23 mouse cellular contexts compared by ENCODE assay signal in the genomic region with DNA sequence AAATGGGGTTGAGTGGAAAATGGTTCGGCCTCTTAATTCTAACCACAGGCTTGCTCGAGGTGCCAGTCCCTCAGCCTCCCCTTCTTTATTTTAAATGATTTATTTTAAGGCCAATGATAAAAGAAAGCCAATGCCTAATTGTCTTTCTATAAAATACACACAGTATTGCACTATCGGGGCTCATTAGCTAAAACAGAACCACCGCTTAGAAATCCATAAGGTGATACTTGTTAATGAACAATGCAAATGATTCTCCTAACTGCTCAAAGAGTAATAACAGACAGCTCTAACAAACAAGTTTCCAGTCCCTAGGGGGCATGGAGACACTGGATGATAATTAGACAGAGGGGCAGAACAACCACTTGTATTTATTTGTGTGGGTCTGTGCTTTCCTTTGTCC. TPM values are rescaled to one million over a fixed set of nuclear protein-coding genes. Genes with fewer than 3 reads are reported as not detected.
DNase-seq lines count a peak whose midpoint lies in the region; ATAC-seq and TF ChIP-seq lines count a peak whose summit lies in the region.
"Had no signal": no experiment of that assay in that cellular context is flagged by ENCODE, and none has a peak within 500 bp of the region (broad histone marks: within the 10 kb centered on the region; RNA-seq: fewer than 3 reads in every experiment).

No protein-coding gene starts in this region.

- no peaks in the 10 kb centered on the region for H3K9me3 ChIP-seq in embryonic facial prominence, embryonic 14.5 days (ENCODE audit: control insufficient read depth, low read length)
- H3K9me3 ChIP-seq in embryonic facial prominence, embryonic 10.5 days: no peaks in the 10 kb centered on the region
- H3K9me3 ChIP-seq in midbrain, postnatal 0 days (ENCODE audit: low read length): no peaks in the 10 kb centered on the region
- H3K9me3 ChIP-seq in midbrain, embryonic 13.5 days: no peaks in the 10 kb centered on the region
- H3K9me3 ChIP-seq: embryonic facial prominence, embryonic 13.5 days; forebrain, embryonic 13.5 days; forebrain, embryonic 15.5 days; G1E had no signal

- 0 out of 2 replicates have a peak, but pooled peaks cover 3% of the 10 kb centered on the region for H3K27me3 ChIP-seq in embryonic facial prominence, embryonic 14.5 days (replicated peaks; ENCODE audit: control insufficient read depth, insufficient read depth, low read length)
- no peaks in the 10 kb centered on the region for H3K27me3 ChIP-seq in embryonic facial prominence, embryonic 10.5 days (replicated peaks; ENCODE audit: low read depth, poor library complexity, severe bottlenecking)
- H3K27me3 ChIP-seq in midbrain, postnatal 0 days (ENCODE audit: insufficient read depth, low read length): no peaks in the 10 kb centered on the region
- no peaks in the 10 kb centered on the region for H3K27me3 ChIP-seq in midbrain, embryonic 13.5 days
- H3K27me3 ChIP-seq: CH12.LX; embryonic facial prominence, embryonic 13.5 days; forebrain, embryonic 15.5 days; Patski had no signal

- no peak overlapping the region for H3K4me2 ChIP-seq in embryonic facial prominence, embryonic 14.5 days (ENCODE audit: low read depth, low read length)
- H3K4me2 ChIP-seq in midbrain, postnatal 0 days (ENCODE audit: low read depth, low read length, poor library complexity, severe bottlenecking): no peak overlapping the region
- no peak overlapping the region for H3K4me2 ChIP-seq in midbrain, embryonic 13.5 days (replicated peaks)
- H3K4me2 ChIP-seq: embryonic facial prominence, embryonic 13.5 days; forebrain, embryonic 13.5 days; forebrain, embryonic 15.5 days had no signal

- H3K9ac ChIP-seq in embryonic facial prominence, embryonic 14.5 days (ENCODE audit: low read depth, low read length): no peak overlapping the region
- no peak overlapping the region for H3K9ac ChIP-seq in midbrain, postnatal 0 days (replicated peaks; ENCODE audit: low read length, poor library complexity, severe bottlenecking)
- H3K9ac ChIP-seq in midbrain, embryonic 13.5 days (replicated peaks): no peak overlapping the region
- H3K9ac ChIP-seq: embryonic facial prominence, embryonic 13.5 days; forebrain, embryonic 13.5 days; forebrain, embryonic 15.5 days; forebrain, postnatal 0 days had no signal

- no peak overlapping the region for H3K4me3 ChIP-seq in embryonic facial prominence, embryonic 14.5 days (ENCODE audit: low read depth, low read length)
- H3K4me3 ChIP-seq in embryonic facial prominence, embryonic 10.5 days: no peak overlapping the region
- H3K4me3 ChIP-seq in midbrain, postnatal 0 days (ENCODE audit: low read depth, low read length): no peak overlapping the region
- no peak overlapping the region for H3K4me3 ChIP-seq in midbrain, embryonic 13.5 days (replicated peaks)
- H3K4me3 ChIP-seq: embryonic facial prominence, embryonic 13.5 days; forebrain, embryonic 13.5 days; forebrain, embryonic 15.5 days had no signal

- TF ChIP-seq CTCF in midbrain, postnatal 0 days (IDR thresholded peaks at IDR 0.05): no peak
- TF ChIP-seq CTCF in brain, embryonic 14.5 days (IDR thresholded peaks at IDR 0.05; ENCODE audit: borderline replicate concordance, extremely low read depth, insufficient read depth, insufficient read length): no peak

- DNase-seq in embryonic facial prominence, embryonic 14.5 days (ENCODE audit: low spot score): peak; percentile 40
- no peak for DNase-seq in embryonic facial prominence, embryonic 10.5 days (ENCODE audit: low spot score)
- DNase-seq in midbrain, postnatal 0 days (ENCODE audit: low spot score): peak; percentile 27
- DNase-seq in brain, embryonic 14.5 days (ENCODE audit: low read depth): peak; percentile 6
- DNase-seq in adrenal gland, postnatal 14 days: no peak
- DNase-seq: adrenal gland, adult 8-10 months; adrenal gland, postnatal 25 days; B cell, adult 2 months; cerebellum, adult 11-12 months; cerebellum, adult 2 months; cerebellum, adult 9-10 months; cerebellum, postnatal 10 days; cerebellum, postnatal 25 days; forebrain, postnatal 0 days had no signal

- peak; percentile 67; the same call in 1 of the 2 replicates for ATAC-seq in embryonic facial prominence, embryonic 14.5 days (ENCODE audit: low read depth)
- no peak for ATAC-seq in midbrain, postnatal 0 days (ENCODE audit: low FRiP score)
- ATAC-seq in midbrain, embryonic 13.5 days: no peak
- ATAC-seq: activated CD4-positive, CD25-positive, alpha-beta regulatory T cell, adult 4 months; CD4-positive, CD25-positive, alpha-beta regulatory T cell, adult 4 months; forebrain, embryonic 13.5 days; forebrain, embryonic 15.5 days; forebrain, postnatal 0 days; Patski had no signal

- no peaks in the 10 kb centered on the region for H3K4me1 ChIP-seq in embryonic facial prominence, embryonic 14.5 days (ENCODE audit: control insufficient read depth, insufficient read depth, low read length)
- H3K4me1 ChIP-seq in embryonic facial prominence, embryonic 10.5 days: peaks cover 2% of the 10 kb centered on the region
- H3K4me1 ChIP-seq in midbrain, postnatal 0 days (ENCODE audit: insufficient read depth, low read length): no peaks in the 10 kb centered on the region
- no peaks in the 10 kb centered on the region for H3K4me1 ChIP-seq in midbrain, embryonic 13.5 days (replicated peaks)
- H3K4me1 ChIP-seq: embryonic facial prominence, embryonic 13.5 days; forebrain, embryonic 13.5 days; forebrain, embryonic 15.5 days had no signal

- no peak for TF ChIP-seq POLR2A in brain, embryonic 14.5 days (IDR thresholded peaks at IDR 0.05; ENCODE audit: borderline replicate concordance, extremely low read depth, insufficient read depth, insufficient read length, poor library complexity, severe bottlenecking)

- H3K27ac ChIP-seq in embryonic facial prominence, embryonic 14.5 days (replicated peaks; ENCODE audit: low read depth, low read length): no peak overlapping the region
- no peak overlapping the region for H3K27ac ChIP-seq in embryonic facial prominence, embryonic 10.5 days (replicated peaks)
- no peak overlapping the region for H3K27ac ChIP-seq in midbrain, postnatal 0 days (ENCODE audit: low read depth, low read length)
- no peak overlapping the region for H3K27ac ChIP-seq in midbrain, embryonic 13.5 days
- H3K27ac ChIP-seq: embryonic facial prominence, embryonic 13.5 days; forebrain, embryonic 13.5 days; forebrain, embryonic 15.5 days had no signal

- no peaks in the 10 kb centered on the region for H3K36me3 ChIP-seq in embryonic facial prominence, embryonic 14.5 days (ENCODE audit: control insufficient read depth, insufficient read depth, low read length)
- no peaks in the 10 kb centered on the region for H3K36me3 ChIP-seq in embryonic facial prominence, embryonic 10.5 days (replicated peaks)
- H3K36me3 ChIP-seq in midbrain, postnatal 0 days (ENCODE audit: insufficient read depth, low read length): no peaks in the 10 kb centered on the region
- H3K36me3 ChIP-seq in midbrain, embryonic 13.5 days: no peaks in the 10 kb centered on the region
- H3K36me3 ChIP-seq: embryonic facial prominence, embryonic 13.5 days; forebrain, embryonic 15.5 days; G1E had no signal

- 80% methylated on average over 4 of the region's 4 CpGs for WGBS in embryonic facial prominence, embryonic 14.5 days
- 87% methylated on average over 4 of the region's 4 CpGs for WGBS in embryonic facial prominence, embryonic 10.5 days
- WGBS in midbrain, postnatal 0 days: 82% methylated on average over 4 of the region's 4 CpGs
- 85% methylated on average over 4 of the region's 4 CpGs for WGBS in midbrain, embryonic 13.5 days

RNA-seq across cellular contexts. Expression of a gene that starts 58.8 kb away (rescaled TPM):
- 6.9 and 7.5 TPM in 2 replicates for polyA plus RNA-seq in embryonic facial prominence, embryonic 14.5 days (2014; fragmentation: Nextera tagmentation; extraction: Ambion mirVana)
- 8.0 and 12.1 TPM in 2 replicates for polyA plus RNA-seq in embryonic facial prominence, embryonic 10.5 days (2016; fragmentation: Nextera tagmentation; extraction: Ambion mirVana)
- total RNA-seq in midbrain, postnatal 0 days (2014; rRNA removed): 6.1 and 6.6 TPM in 2 replicates
- polyA plus RNA-seq in midbrain, postnatal 0 days (2015; fragmentation: Nextera tagmentation; extraction: Ambion mirVana): 10.3 and 10.5 TPM in 2 replicates
- polyA plus RNA-seq in midbrain, embryonic 13.5 days (2015; fragmentation: Nextera tagmentation; extraction: Ambion mirVana): 16.3 and 20.3 TPM in 2 replicates
- 17.7 and 20.7 TPM in 2 replicates for polyA plus RNA-seq in brain, embryonic 14.5 days (2012; rRNA removed)
- not detected in 2 replicates for total RNA-seq in adrenal gland, postnatal 14 days (2021)
- total RNA-seq: adrenal gland, postnatal 25 days; CH12.LX had no signal
- polyA plus RNA-seq: activated CD4-positive, CD25-positive, alpha-beta regulatory T cell, adult 4 months; CD4-positive, CD25-positive, alpha-beta regulatory T cell, adult 4 months; G1E had no signal

Comparison
In these comparisons a context has a peak if more than half of its experiments do, and no peak if none do; other contexts are left out.
1. DNase-seq: peak in embryonic facial prominence, embryonic 14.5 days (single experiment), midbrain, postnatal 0 days (single experiment) and brain, embryonic 14.5 days (single experiment); none in embryonic facial prominence, embryonic 10.5 days (single experiment) and adrenal gland, postnatal 14 days (single experiment).